Mouse (Mus musculus) thymus, adult 18-20 months (tissue): ENCODE measurements around the gene Alg14.

Experiments used
- DNase-seq, 2 experiments: peaks; one replicate each; pipeline ENCODE4 v3.0.0; 2022; ENCODE audit warnings: mixed read lengths in 2 of 2

Gene Alg14

DNA sequence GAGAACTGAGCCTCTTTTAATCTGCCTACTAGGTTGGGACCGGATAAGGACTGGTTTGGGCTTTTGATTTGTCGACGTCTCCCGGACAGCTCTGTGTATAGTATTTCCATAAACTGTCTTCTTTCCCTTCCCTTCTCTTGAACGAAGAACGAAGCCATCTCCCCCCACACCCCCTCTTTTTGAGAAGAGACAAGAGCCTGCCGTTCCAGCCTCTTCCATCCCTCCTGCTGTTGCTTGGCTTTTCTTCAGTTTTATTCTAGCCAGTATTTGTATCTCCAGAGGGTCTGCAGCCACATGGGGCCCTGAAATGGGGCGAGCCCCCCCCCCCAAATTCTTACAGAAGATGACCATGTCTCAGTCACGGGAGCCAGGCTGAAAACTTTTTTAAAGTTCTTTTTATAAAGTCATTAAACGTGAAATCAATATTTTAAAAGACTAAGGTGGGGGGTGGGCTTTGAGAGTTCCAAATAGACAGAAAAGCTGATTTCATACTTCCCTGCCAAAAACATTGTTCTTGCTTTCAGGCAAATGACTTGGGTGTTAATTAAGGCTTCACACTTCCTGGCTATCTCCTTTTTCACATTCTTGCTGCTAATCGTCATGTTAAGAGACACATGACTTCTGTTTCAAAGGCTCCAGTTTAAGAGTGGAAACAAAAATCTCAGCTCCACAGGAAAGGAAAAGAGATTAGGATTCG is 79.4 kb downstream of the Alg14 start:
- DNase-seq = no peak

DNA sequence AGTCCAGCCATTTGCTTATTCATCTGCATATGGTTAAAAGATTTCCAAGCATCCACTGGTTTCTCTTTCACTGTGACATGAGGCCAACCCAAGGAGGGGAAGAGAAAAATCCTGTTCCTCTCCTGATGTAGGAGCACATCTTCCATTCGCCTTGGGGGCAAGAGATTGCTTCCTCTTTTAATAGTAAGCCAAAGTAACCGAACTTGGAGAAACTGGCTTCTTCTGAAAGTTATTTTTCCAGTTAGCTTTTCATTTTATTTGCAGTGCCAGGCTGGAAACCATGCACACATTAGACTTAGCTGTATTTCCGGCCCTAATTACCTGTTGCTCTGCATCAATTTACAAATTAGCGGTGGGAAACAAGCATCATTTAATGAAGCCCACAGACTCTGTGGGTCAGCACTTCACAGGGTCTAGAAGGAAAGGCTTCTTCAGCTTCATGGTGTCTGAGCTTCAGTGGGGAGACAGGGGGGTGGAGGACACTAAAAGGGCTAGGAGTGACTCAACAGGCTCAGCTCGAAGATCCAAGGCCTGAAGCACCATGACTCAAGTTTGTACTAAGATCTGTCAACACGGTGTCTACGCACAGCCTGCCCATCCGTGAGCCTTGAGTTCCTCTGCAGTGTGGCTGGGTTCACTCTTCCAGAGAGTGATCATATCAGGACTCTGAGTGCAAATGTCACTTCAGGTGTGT is 80.1 kb downstream of the Alg14 start:
- no peak for DNase-seq

DNA sequence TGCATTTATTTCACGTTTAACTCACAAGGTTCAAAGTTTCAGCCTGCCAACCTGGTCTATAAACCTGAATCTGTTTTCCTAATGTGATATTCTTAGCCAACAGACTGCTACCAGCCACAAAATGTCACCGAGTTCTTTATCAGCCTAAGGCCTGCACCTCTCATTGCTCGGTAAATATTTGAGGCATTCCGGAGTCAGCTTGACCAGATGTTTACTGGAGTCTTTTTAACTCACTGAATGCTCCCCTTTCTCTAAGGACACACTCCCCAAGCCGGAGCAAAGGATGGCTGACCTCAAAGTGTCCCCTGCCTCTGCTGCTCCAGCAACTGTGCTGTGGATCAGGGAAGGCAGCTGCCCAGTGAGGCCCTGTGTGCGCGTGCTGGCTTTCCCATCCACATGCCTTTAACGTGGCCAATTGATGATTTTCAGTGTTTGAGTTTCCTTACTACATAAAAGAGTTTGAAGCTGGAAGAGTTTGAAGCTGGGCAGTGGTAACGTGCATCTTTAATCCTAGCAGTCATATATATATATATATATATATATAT is 82.4 kb downstream of the Alg14 start:
- DNase-seq = no peak

DNA sequence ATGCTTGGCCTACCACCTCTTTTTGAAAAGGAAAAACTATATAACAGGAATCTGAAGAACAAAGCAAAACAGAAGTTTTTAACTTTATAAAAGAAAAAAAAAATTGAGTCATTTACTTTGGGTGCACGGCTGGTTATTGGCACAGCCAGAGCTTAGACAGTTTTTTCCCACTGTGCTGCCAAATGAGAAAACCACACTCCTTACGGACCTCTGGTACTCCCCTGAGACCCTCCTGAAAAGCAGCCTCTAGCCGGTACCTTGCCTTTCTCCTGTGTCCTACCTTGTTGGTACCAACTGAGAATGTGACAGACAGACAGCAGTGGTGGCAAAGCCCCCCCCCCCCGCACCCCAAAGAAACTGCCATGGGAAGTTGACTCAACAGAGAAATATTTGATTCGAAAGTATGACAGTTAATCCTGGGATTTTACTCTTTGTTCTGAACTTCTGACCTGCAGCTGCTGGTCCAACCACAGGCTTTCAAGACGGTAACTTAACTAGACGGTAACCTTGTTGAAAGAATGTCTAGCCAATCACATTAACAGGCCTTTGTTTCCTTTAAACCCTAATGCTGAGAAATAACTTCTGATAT is 84.1 kb downstream of the Alg14 start:
- DNase-seq = no peak

DNA sequence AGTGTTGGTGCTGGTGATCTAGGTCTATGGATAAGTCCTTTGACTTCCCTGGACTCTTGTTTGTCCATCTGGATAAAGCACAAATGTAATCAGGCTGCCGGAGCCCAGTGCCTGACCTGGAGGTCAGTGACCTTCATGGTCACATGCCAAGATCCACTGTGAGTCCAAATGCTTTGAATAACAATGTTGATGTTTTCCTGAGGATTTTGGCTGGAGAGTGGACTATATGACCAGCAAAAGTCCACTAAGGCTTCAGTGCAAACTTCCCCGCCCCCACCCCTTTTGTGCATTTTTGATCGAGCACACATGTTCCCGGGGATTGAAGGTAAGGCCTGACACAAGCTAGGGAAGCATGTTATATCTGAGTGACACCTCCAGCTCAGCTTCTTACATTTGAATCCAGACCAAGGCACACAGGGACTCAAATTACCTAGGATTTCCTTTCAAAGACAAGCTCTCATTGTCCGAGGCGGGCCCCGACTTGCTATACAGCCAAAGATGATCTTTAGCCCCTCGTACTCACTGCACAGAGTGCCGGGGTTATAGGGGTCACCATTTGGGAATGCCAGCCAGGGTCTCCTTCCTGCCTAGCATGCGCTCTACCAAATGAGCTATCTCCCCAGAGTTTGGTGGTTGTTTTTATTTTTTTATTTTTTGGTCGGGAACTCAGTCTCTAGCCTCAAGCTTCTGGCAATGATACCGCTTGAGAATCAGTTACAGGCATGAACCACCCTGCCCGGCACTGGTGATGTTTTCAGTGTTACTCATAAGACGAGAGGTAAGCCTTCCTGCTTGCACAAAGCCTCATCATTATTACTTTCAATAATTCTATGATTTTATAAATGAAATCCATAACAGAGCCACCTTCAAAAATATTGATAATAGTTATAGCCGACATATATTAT is 87.4 kb downstream of the Alg14 start:
- DNase-seq = no peak

DNA sequence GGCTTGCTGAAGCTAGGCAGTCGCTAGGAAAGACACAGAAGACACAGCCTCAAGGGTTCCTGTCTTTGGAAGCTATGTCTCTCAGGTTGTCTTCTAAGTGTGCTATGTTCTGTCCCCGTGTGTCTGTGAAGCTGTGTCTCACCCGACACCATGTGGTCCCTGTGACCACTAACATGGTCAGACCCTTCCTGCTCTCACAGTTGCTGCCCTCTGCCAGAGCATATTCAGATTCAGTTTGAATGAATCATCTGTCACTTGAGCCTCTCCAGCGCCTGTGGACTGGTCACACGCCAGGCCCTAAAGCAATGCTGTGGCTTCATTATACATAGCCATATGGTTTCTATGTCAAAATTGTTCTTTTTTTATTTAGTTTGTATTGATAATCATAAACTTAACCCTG is 88.1 kb downstream of the Alg14 start:
- DNase-seq = no peak

DNA sequence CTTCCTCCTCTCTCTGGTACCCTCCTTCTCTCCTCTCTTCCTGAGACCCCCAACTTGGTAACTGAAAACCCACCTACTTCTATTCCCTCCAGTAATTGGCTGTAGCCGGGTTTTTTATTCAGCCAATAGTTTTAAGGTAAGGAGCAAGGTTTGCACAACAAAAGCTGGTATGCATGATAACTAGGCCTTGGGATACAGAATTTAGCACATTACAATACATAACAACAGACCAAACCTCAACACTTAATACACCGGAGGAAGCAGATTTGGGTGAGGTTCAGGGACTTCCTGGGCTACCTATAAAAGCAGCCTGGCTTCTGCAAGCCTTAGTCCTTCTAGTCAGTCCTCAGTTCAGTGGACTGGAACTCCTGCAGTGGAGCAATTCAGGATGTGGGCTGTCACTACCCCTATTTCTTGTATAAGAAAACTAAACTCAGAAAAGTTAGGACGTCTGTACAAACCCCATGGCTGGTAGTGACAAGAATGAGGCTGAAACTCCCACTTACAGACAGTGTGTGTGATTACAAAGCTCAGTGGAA is 96.0 kb downstream of the Alg14 start:
- DNase-seq = no peak

DNA sequence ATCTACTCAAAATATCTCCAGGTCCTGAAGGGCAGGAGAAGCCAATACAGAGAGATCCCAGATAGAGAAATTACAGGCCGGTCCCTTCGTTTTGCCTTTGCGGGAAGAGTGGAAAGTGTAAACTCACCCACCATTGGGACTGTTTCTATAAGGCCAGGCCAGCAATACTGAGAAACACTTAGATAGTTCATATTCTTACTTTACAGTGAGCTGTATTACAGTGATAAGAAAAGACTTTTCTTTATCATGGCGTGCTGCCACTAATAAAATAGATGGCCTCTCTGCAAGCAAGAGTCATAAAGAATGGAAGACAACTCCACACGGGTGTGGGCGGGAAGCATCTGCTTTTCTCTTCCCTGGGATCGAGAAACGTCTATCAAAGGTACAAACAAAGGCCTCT is 97.8 kb downstream of the Alg14 start:
- no peak for DNase-seq

DNA sequence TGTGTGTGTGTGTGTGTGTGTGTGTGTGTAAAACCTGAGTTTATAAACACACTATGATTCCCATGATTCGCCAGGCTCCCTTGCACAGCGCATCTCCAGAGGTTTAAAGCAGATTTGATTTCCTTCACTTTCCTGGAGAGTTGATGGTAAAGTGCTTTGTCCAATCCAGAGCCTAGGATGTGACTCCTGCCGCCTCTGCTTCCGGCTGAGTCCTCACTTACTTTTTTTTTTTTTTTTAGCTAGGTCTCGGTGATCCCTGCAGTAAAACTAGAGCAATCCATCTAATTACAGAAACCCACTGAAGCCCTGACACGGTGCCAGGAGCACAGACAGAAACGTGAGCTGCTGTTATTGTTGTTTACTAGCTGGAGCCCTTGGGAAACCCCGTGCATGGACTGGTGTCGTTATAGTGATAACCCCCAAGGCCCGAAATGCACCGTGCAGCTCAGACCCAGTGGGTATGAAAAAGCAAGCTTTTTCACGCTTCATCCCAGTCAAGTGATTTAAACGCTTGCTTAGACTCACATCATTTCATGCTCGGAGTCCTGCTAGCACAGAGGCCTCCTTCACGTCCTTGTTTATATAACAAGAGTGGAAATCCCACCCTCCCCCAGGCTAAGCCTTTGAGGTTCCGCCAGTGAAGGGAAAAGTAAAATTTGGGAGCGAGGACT is 98.4 kb downstream of the Alg14 start:
- no peak for DNase-seq

DNA sequence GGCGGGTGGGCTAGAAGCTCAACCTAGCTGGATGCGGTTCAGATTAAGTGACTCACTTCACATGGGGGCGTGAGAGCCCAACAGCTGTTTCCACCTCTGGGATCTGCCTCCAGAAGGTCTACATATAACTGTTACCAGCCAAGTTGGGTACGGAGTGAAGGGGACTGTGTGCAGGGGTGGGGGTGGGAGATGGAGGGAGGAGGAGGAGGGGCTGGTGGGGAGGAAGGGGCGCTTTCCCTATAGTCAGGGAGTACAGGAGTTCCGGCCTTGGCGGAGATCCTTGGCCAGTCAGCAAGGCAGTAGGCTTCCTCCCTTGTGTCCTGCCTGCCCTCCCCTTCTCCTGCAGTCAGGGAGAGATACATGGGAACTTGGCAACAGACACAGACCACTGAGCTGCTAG is 99.2 kb downstream of the Alg14 start:
- DNase-seq = no peak

DNA sequence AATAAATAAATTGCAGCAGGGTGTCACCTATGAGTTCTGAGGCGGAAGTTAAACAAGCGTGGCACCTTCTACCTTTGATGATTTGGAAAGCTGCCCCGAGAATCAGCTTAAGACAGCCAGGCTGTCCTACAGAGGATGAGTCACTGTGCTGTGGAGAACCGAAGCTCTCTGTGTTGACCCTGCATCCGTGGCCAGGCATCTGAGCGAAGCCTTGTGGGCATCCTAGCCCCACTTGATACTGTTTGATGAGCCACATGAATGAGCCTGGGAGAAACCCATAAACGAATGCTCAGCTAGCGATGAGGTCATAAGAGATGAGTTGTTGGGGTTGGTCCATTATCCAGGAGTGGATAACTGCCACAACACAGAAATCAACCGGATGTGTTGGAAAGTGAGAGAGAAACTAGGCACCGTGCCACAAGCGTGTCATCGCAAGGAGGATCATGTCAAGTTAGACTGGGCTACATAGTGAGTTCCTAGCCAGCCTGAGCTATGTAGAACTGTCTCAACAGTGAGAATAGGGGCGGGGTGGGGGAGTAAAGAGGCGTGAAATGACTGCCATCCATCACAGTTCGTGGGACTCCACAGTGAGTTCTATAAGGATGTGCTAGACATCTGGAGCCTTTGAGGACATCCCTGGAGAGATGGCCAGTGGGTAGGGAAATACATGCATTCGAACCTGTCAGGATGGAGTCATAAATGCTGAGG is 104.2 kb downstream of the Alg14 start:
- DNase-seq = no peak

DNA sequence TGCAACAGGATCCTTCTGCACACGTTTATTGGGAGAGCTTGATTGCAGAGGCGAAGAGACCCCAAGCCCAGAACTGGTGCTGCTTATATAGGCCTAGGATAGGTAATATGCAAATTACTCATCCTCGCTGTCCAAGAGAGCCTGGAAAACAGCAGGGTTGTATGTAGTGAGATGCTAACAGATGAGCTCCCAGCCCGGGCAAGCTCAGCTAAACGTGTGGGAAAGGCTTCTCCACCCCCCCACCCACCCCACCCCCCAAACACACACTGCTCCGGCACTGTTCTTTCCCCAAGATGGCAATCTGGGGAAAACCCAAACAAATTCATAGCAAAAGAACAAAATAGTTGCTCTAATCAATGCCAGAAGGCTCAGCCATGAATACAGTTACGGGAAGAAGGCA is 105.0 kb downstream of the Alg14 start:
- DNase-seq = no peak

DNA sequence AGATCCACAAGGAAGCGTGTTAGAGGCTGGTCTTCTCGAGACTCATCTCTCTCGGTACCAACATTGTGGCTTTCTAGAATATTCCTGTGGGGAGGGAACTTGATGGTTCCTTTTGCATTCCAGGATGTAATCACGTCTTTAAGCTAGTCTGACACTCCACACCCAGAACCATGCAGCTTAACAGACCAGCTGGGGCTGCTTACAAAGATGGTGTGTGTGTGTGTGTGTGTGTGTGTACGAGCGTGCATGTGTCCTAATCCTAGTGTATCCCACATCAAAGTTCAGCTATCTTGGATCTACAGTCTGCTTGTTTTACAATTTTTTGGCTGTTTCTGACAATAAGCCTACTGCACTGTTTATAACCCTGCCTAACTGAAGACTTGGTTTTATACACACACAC is 105.4 kb downstream of the Alg14 start:
- no peak for DNase-seq

DNA sequence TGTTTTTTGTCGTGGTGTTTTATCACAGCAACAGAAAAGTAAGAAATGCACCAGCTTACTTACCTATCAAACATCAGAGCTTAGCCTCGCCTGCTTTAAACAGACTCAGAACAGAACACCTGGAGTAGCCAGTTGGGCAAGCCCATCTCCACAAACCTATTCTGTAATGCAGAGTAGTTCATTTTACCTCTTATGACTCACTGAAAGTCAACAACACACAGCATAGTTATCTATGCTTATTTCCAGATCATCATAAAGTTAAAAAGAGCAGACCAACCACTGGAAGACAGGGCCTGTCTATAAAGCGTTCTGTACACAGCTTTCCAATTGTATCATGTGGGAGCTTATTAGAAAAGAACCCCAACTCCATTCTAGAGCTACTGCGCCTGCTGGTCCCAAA is 109.8 kb downstream of the Alg14 start:
- DNase-seq = no peak

DNA sequence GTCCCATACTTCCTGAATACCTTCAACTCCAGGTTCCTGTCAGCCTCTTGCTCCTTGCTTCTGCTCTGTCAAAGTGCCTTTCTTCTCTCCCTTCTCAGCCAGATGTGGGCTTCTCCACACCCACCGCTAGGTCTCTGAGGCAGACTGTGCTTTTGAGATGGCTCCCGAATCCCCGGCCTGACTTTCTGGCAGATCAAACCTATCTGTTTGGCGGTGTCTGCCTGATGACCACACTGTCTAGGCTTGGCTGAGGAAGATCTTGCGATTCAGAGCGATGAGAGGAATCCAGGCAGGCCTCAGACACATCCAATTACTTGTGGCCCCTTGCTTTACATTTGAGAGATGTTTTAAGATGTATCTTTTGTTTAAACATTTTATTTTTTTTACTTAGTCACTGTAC is 110.5 kb downstream of the Alg14 start:
- no peak for DNase-seq

DNA sequence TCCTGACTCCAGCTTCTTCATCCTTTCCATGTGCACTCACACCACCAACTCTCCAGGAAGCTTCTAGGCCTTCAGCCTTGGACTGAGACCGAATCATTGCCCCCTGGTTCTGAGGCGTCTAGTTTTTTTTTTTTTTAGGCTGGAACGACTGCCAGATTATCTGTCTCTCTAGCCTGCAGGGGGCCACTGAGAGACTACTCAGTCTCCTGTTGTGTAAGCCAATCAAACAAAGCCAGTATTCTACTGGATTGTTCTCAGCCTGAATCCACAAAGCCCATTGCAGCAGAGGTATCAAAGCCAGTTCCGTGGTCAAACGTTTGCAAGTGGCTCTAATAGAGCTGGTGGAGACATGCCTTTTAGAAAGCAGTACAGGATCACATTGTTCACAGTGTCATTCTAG is 111.9 kb downstream of the Alg14 start:
- DNase-seq = no peak

DNA sequence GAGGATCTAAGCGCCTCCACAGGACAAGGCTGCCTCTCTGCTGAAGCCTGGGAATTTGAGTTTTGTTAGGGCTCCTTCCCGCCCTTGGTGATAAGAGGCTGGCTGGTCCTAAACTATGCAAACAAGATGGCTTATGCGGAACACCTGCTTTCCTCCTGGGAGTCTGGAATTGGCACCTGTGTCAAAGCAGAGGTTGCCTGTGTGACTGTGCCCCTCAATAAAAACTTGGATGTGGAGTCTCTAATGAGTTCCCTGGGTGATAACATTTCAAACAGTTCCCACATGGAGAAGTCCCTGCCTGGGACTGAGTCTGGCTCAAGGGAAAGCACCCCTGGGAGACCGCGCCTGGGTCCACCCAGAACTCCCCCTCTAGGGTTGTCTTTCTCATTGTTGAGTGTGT is 113.5 kb downstream of the Alg14 start:
- no peak for DNase-seq

DNA sequence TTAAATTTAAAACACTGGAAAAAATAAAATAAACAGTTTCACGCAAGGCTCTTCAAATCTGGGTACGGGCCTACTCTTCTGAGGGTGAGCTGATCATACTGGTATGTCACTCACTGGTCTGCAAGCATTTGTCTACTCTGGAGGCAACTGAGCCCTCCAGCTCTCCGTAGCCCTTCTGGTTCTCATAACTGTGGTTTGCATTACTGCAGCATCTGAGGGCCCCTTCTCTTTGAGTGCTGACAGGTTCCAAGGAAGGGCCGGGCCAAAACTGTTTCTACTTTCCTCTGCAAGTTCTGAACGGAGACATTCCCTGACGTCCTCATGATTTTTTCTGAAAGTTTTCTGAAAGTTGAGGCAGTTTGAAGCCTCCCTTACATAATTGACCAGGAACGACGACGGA is 115.8 kb downstream of the Alg14 start:
- DNase-seq = no peak

DNA sequence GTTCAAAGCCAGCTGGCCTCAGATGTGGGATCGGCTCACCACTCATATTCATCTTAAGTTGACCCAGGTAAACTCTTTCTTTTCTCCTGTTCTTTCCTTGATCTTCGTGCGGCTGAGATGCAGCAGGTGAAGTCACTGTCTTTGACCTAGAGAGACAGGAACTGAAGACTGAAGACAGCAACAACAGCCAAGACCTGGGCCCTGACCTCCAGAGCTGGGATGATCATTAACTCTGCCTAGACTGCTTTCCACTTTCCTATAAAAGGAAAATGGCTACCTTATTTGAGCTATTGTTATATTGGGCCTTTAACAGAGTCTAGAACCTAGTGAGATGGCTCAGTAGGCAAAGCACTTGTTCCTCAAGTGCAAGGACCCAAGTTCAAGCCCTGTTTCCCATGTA is 116.8 kb downstream of the Alg14 start:
- no peak for DNase-seq

DNA sequence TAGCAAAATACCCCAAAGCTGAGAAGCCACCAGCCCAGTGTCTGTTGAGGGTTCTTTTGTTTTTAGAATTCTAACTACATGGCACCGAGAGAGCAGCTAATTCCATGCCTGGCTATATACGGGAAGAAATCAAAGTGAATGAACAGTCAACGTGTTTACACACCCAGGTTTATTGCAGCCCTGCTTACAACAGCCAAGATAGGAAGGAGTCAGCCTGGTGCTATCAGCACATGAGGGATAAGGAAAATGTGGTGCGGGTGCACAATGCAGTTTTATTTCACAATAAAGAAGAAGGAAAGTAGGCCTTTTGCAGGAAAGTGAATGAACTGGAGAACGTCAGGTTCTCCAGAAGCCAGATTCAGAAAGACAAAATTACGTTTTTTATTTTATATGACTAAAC is 119.9 kb downstream of the Alg14 start:
- DNase-seq = no peak
